Mouse (Mus musculus) ES-E14 (cell line): ENCODE measurements around the gene Ptger2. TPM values are rescaled to one million over a fixed set of nuclear protein-coding genes. Genes with fewer than 3 reads are reported as not detected.

ENCODE experiments used
- DNase-seq: peaks from one replicate; pipeline ENCODE4 v3.0.0-alpha.2; 2013; ENCODE audit warnings: low read depth, low spot score
- H3K27ac ChIP-seq: 2 replicates; pipeline ENCODE4 v1.5.1; 2012; ENCODE audit warnings: low read depth, mild to moderate bottlenecking, low read length, moderate library complexity, mixed read lengths; ENCODE audit not compliant: poor library complexity, insufficient read depth, severe bottlenecking
- H3K36me3 ChIP-seq: 2 replicates; pipeline ENCODE4 v1.6.1; 2012; ENCODE audit warnings: mild to moderate bottlenecking, low read length, moderate library complexity, mixed read lengths; ENCODE audit not compliant: control insufficient read depth, poor library complexity, insufficient read depth, severe bottlenecking
- H3K4me1 ChIP-seq, 2 experiments: fragments of 150-350 bp in 1 of 2; sonication (generic) in 1 of 2; 2 replicates each; pipeline ENCODE4 v1.6.1; 2012; ENCODE audit warnings: low read length in 2 of 2, mild to moderate bottlenecking in 1 of 2, mixed read lengths in 1 of 2; ENCODE audit not compliant: control insufficient read depth in 2 of 2, insufficient read depth in 2 of 2, poor library complexity in 1 of 2
- H3K4me3 ChIP-seq, 2 experiments: fragments of 150-350 bp in 1 of 2; sonication (generic) in 1 of 2; 2 replicates each; pipeline ENCODE4 v1.5.1; 2012; ENCODE audit warnings: low read length in 2 of 2, low read depth in 1 of 2, mild to moderate bottlenecking in 1 of 2, mixed read lengths in 1 of 2; ENCODE audit not compliant: insufficient read depth in 1 of 2, poor library complexity in 1 of 2, severe bottlenecking in 1 of 2
- H3K9ac ChIP-seq: 2 replicates; pipeline ENCODE4 v1.6.1; 2012; ENCODE audit warnings: low read depth, mild to moderate bottlenecking, low read length, mixed read lengths; ENCODE audit not compliant: poor library complexity, insufficient read depth, severe bottlenecking
- H3K9me3 ChIP-seq: fragments of 150-350 bp; sonication (generic); 2 replicates; pipeline ENCODE4 v1.6.1; 2012; ENCODE audit warnings: low read depth, mild to moderate bottlenecking, low read length; ENCODE audit not compliant: control insufficient read depth, insufficient read depth
- CHD2 ChIP-seq: IDR thresholded peaks from 2 replicates; pipeline ENCODE4 v1.6.1; 2014; ENCODE audit warnings: mild to moderate bottlenecking, low read depth, low read length, inconsistent platforms
- HCFC1 ChIP-seq: IDR thresholded peaks from 2 replicates; pipeline ENCODE4 v1.6.1; 2012; ENCODE audit warnings: low read length, inconsistent platforms, borderline replicate concordance; ENCODE audit not compliant: insufficient read depth
- MAFK ChIP-seq: IDR thresholded peaks from 2 replicates; pipeline ENCODE4 v1.6.1; 2014; ENCODE audit warnings: mild to moderate bottlenecking, low read depth, low read length, inconsistent platforms; ENCODE audit not compliant: insufficient read depth
- ZC3H11A ChIP-seq: IDR thresholded peaks from 2 replicates; pipeline ENCODE4 v1.6.1; 2012; ENCODE audit warnings: low read depth, mild to moderate bottlenecking, inconsistent platforms, low read length, borderline replicate concordance
- ZNF384 ChIP-seq: IDR thresholded peaks from 2 replicates; pipeline ENCODE4 v1.6.1; 2012; ENCODE audit warnings: low read depth, low read length, inconsistent platforms
- in situ Hi-C, 2 experiments: fragments of 600-800 bp; cut with MboI; formaldehyde crosslinking; loops; one replicate each; pipeline ENCODE4 v1.15.1; 2025; ENCODE audit warnings: low sequenced_read_pairs in 2 of 2, inconsistent platforms in 1 of 2; ENCODE audit not compliant: unreplicated experiment in 2 of 2
- total RNA-seq: library from RNA; depleted of rRNA; stranded (reverse); fragments of 300-350 nt; gene quantifications from 2 replicates; pipeline ENCODE4 v1.2.3, GENCODE M21; 2012

The Ptger2 gene
- total RNA-seq, 1 experiment: 0.18 TPM

DNA sequence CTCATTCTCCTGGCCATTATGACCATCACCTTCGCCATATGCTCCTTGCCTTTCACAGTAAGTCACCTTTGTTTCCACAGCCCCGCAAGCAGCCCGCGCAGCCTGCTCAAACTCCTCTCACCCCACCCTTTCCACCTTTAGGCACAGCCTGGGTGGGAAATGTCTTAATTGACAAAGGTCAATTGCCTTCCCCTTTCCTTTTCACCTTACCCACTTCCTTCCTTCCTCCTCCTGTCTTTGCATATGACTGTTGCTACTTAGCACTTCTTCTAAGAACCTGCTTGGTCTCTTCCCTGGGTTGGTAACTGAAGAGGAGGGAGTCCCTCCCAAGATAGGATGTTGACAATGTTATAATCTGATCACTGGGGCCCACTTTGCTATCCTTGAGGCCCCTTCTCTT, 1.8 kb downstream of the Ptger2 start:
- in situ Hi-C loops: loop anchor here in 1 of 2 experiments (25.0 kb wide), 1 partner anchor 448 kb away; no protein-coding TSS in a partner anchor
- H3K9ac ChIP-seq: no peak overlapping the region

DNA sequence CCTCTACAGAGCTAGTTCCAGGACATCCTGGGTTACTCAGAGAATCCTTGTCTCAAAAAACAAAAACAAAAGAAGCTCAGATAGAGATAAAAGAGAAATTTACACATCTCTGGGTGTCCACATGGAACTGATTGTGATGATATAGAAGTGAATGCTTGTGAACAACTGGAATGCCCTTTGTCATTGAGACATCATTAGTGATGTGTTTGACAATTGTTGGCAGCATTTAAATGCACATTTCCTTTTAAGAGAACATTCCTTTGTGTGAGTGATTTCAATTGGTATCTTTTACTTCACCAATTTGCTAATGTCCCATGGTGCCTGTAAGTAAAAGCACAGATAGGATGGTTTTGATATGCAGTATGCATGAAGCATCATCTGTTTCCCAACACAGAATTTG, 6.3 kb downstream of the Ptger2 start:
- H3K27ac ChIP-seq: no peak overlapping the region
- peaks cover 2 to 3% of the 10 kb centered on the region in 2 experiments; a peak in 1 of 4 replicates for H3K4me1 ChIP-seq
- DNase-seq: peak; percentile 51
- no peak overlapping the region for H3K4me3 ChIP-seq
- no peaks in the 10 kb centered on the region for H3K36me3 ChIP-seq
- H3K9me3 ChIP-seq: no peaks in the 10 kb centered on the region
- TF ChIP-seq CHD2 (0 out of 2 replicates have a peak, but pooled peaks have one; percentile 38), ZC3H11A (no peak)
- in situ Hi-C loops: loop anchor here in 1 of 2 experiments (25.0 kb wide), 1 partner anchor 443 kb away; no protein-coding TSS in a partner anchor
- no peak overlapping the region for H3K9ac ChIP-seq

More for the DNA sequence above, 1.8 kb downstream of the Ptger2 start:
- no peaks in the 10 kb centered on the region for H3K9me3 ChIP-seq
- peaks cover 2 to 8% of the 10 kb centered on the region in 2 experiments; a peak in 1 of 4 replicates for H3K4me1 ChIP-seq
- no peak for DNase-seq
- H3K4me3 ChIP-seq: peak overlapping the region; percentile 30 to 60; a peak in 3 of 4 replicates
- TF ChIP-seq CHD2 (no peak), MAFK (no peak)
- H3K27ac ChIP-seq: no peak overlapping the region
- no peaks in the 10 kb centered on the region for H3K36me3 ChIP-seq

DNA sequence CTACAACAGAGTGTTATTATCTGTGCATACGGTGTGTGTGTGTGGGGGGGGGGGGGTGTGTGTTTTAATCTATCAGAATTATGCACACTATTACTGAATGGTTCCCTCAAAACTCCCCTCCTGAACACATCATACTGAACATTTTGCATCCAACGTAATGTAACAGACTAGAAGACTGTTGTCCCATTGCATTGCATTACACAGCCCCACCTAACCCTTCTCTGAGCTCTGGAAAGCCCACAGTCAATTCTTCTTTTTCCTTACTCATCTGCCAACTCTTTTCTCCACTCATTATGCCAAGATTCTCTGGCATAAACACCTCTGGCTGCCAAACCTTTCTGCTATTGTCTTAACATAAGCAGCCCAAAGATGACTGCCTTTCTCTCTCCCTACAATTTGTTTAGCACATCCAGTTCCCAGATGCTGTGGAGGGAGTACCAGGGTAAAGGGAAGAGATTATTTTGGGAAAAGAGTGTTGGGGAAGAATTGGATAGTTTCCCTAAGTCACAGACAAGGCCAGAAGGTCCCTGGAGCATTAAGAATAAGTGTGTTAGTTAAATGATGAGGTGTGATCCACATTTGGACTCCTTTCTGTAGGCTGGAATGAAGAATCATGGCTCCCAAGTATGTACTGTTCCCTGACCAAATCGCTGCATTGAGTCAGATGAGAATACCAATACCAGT, 12.2 kb downstream of the Ptger2 start:
- Histone ChIP-seq H3K9me3 (no peaks in the 10 kb centered on the region), H3K36me3 (no peaks in the 10 kb centered on the region), H3K9ac (no peak overlapping the region), H3K4me3 (no peak overlapping the region), H3K27ac (no peak overlapping the region), H3K4me1 (no peaks in the 10 kb centered on the region)
- no peak for DNase-seq
- TF ChIP-seq MAFK (no peak), ZNF384 (no peak), CHD2 (no peak), ZC3H11A (no peak), HCFC1 (no peak)
- in situ Hi-C loops: no loop called here

DNA sequence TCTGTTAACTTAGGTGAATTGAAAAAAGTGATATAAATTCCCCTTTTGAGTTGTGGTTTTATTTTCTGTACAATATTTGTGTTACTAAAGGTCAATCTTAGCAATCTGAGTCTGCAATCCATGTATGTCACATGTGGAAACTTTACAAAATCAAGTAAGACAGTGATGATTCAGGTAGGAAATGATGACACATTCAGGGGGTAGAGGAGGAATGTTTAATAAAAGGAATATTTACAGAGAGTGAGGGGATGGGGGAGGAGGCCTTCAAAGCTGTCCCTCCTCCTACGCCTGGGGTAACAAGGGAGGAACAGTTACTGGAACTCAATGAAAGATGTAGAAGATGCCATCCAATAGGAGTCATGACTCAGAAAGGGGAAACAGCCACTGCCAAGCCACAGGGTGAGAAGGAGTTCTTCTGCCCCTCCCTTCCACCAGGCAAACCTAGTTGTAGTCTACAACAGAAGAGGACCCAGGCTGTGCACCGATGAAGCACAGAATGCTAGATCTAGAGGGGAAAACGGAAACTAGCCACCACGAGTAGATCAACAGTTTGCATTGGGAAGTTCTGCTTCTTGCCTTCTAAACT, 17.8 kb downstream of the Ptger2 start:
- no peaks in the 10 kb centered on the region for H3K4me1 ChIP-seq
- no peak overlapping the region for H3K4me3 ChIP-seq
- no peak overlapping the region for H3K27ac ChIP-seq
- DNase-seq: no peak
- no peak overlapping the region for H3K9ac ChIP-seq
- no peaks in the 10 kb centered on the region for H3K9me3 ChIP-seq
- TF ChIP-seq ZC3H11A: no peak
- no peak for TF ChIP-seq HCFC1
- no peak for TF ChIP-seq CHD2
- in situ Hi-C loops: no loop called here
- no peaks in the 10 kb centered on the region for H3K36me3 ChIP-seq

- Histone ChIP-seq H3K9ac (no peak overlapping the region), H3K27ac (no peak overlapping the region), H3K36me3 (no peaks in the 10 kb centered on the region), H3K4me1 (no peaks in the 10 kb centered on the region), H3K4me3 (no peak overlapping the region), H3K9me3 (no peaks in the 10 kb centered on the region)
- DNase-seq: no peak
- in situ Hi-C loops: no loop called here
- TF ChIP-seq ZC3H11A (no peak), CHD2 (no peak), HCFC1 (no peak)
Measured at GRCm38 (mm10) chr14:45009242-45009641, 21.2 kb downstream of the Ptger2 start.
